Mouse (Mus musculus) hindlimb bud, embryonic 11.5 days (tissue): ENCODE measurements around the gene Pak4.
"Not testable (repeated sequence)": the region's sequence is repeated elsewhere in the genome, so short reads cannot be mapped to it uniquely, and the experiment has no call there.

ENCODE experiments used
- DNase-seq: peaks from one replicate; pipeline ENCODE4 v3.0.0-alpha.2; 2012; ENCODE audit warnings: low read depth, low spot score; ENCODE audit errors: extremely low spot score

The Pak4 gene

GRCm38 (mm10) chr7:28510405-28510974 lies 87.5 kb downstream of the Pak4 start, which contains the start of gene Ifnl2:
Gene Ifnl2 (minus strand): TSS chr7:28510455.
- not testable (repeated sequence) for DNase-seq

GRCm38 (mm10) chr7:28509121-28509520 lies 88.9 kb downstream of the Pak4 start:
- not testable (repeated sequence) for DNase-seq
